Mouse (Mus musculus): ENCODE results near the gene B4galt5.

DNA sequence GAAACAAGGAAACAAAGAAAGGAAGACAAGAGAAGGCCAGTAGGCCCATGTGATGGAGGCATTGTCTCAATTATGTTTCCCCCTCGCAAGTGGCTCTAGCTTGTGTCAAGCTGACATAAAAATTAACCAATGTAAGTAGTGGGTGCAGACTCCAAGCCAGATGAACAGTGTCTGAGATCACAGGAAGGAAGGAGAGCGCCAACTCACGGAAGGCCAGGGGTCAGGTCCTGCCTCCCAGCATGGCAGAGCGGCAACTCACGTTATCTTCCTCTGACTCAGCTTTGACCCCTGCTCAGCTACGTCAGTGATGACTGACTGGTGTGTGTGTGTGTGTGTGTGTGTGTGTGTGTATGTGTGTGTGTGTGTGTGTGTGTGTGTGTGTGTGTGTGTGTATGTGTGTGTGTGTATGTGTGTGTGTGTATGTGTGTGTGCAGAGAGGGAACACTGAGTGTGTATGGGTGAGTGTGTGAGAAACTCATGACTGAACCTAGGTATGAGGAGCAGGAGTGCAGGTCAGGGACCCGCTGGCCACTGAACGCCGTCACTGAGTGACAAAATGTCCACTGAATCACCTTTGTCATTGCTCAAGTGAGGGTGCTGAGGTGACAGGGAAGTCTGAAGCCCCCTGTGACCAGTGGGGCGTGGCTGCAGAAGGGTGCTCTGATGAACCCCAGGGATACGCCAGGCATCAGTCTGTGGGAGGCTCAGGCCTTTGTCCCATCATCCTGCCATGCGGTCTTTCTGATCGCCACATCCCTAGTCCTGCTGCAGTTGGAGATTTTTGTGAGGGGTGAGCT, 55.5 kb downstream of the B4galt5 start:
- TF ChIP-seq CTCF (IDR thresholded peaks at IDR 0.05; ENCODE audit: low read depth) (no peak), EP300 (optimal IDR thresholded peaks at IDR 0.05) (no peak)

All from stomach, postnatal 0 days (tissue).